Mouse (Mus musculus): ENCODE results near the gene Snrpd3. TPM values are rescaled to one million over a fixed set of nuclear protein-coding genes. Genes with fewer than 3 reads are reported as not detected.

The Snrpd3 gene
- total and polyA plus RNA-seq, 2 experiments = 12.5 to 26.6 TPM

GRCm38 (mm10) chr10:75481703-75482102 lies 35.6 kb upstream of the Snrpd3 start:
- no peak for TF ChIP-seq CTCF (IDR thresholded peaks at IDR 0.05; ENCODE audit: low read depth, low read length)
- no peak for TF ChIP-seq POLR2A (IDR thresholded peaks at IDR 0.05; ENCODE audit: extremely low read depth, insufficient read depth, low read length)
- Histone ChIP-seq H3K4me3 (ENCODE audit: insufficient read depth, low read depth, low read length) (no peak overlapping the region), H3K79me2 (ENCODE audit: control insufficient read depth, insufficient read depth, low read length) (no peaks in the 10 kb centered on the region), H3K27ac (replicated peaks; ENCODE audit: insufficient read depth, low read depth, low read length) (no peak overlapping the region), H3K9ac (ENCODE audit: low read depth, low read length) (no peak overlapping the region), H3K4me1 (ENCODE audit: control insufficient read depth, insufficient read depth, low read length) (no peaks in the 10 kb centered on the region), H3K36me3 (ENCODE audit: control insufficient read depth, insufficient read depth, low read length) (no peaks in the 10 kb centered on the region), H3K27me3 (ENCODE audit: control insufficient read depth, insufficient read depth, low read length) (no peaks in the 10 kb centered on the region)
- WGBS = 88% methylated on average over 4 of the region's 4 CpGs
- no peak for DNase-seq (ENCODE audit: extremely low read depth, low read depth, low spot score)

GRCm38 (mm10) chr10:75482271-75482670 lies 35.1 kb upstream of the Snrpd3 start:
- no peak overlapping the region for H3K27ac ChIP-seq (replicated peaks; ENCODE audit: insufficient read depth, low read depth, low read length)
- H3K4me3 ChIP-seq (ENCODE audit: insufficient read depth, low read depth, low read length) = no peak overlapping the region
- 95% methylated on average over 5 of the region's 5 CpGs for WGBS
- H3K4me1 ChIP-seq (ENCODE audit: control insufficient read depth, insufficient read depth, low read length) = no peaks in the 10 kb centered on the region
- H3K27me3 ChIP-seq (ENCODE audit: control insufficient read depth, insufficient read depth, low read length) = no peaks in the 10 kb centered on the region
- H3K79me2 ChIP-seq (ENCODE audit: control insufficient read depth, insufficient read depth, low read length) = no peaks in the 10 kb centered on the region
- TF ChIP-seq POLR2A (IDR thresholded peaks at IDR 0.05; ENCODE audit: extremely low read depth, insufficient read depth, low read length) (no peak), CTCF (IDR thresholded peaks at IDR 0.05; ENCODE audit: low read depth, low read length) (no peak)
- no peaks in the 10 kb centered on the region for H3K36me3 ChIP-seq (ENCODE audit: control insufficient read depth, insufficient read depth, low read length)
- no peak for DNase-seq (ENCODE audit: extremely low read depth, low read depth, low spot score)
- H3K9ac ChIP-seq (ENCODE audit: low read depth, low read length) = no peak overlapping the region

GRCm38 (mm10) chr10:75482919-75483483 lies 34.4 kb upstream of the Snrpd3 start:
- Histone ChIP-seq H3K4me1 (ENCODE audit: control insufficient read depth, insufficient read depth, low read length) (no peaks in the 10 kb centered on the region), H3K36me3 (ENCODE audit: control insufficient read depth, insufficient read depth, low read length) (no peaks in the 10 kb centered on the region), H3K9ac (ENCODE audit: low read depth, low read length) (no peak overlapping the region), H3K4me3 (ENCODE audit: insufficient read depth, low read depth, low read length) (no peak overlapping the region), H3K79me2 (ENCODE audit: control insufficient read depth, insufficient read depth, low read length) (no peaks in the 10 kb centered on the region), H3K27ac (replicated peaks; ENCODE audit: insufficient read depth, low read depth, low read length) (no peak overlapping the region), H3K27me3 (ENCODE audit: control insufficient read depth, insufficient read depth, low read length) (no peaks in the 10 kb centered on the region)
- 95% methylated on average over 11 of the region's 11 CpGs for WGBS
- DNase-seq (ENCODE audit: extremely low read depth, low read depth, low spot score) = no peak
- TF ChIP-seq POLR2A (IDR thresholded peaks at IDR 0.05; ENCODE audit: extremely low read depth, insufficient read depth, low read length) (no peak), CTCF (IDR thresholded peaks at IDR 0.05; ENCODE audit: low read depth, low read length) (no peak)

- TF ChIP-seq CTCF (IDR thresholded peaks at IDR 0.05; ENCODE audit: low read depth, low read length) (no peak), POLR2A (IDR thresholded peaks at IDR 0.05; ENCODE audit: extremely low read depth, insufficient read depth, low read length) (no peak)
- Histone ChIP-seq H3K27ac (replicated peaks; ENCODE audit: insufficient read depth, low read depth, low read length) (no peak overlapping the region), H3K79me2 (ENCODE audit: control insufficient read depth, insufficient read depth, low read length) (no peaks in the 10 kb centered on the region), H3K36me3 (ENCODE audit: control insufficient read depth, insufficient read depth, low read length) (no peaks in the 10 kb centered on the region), H3K4me1 (ENCODE audit: control insufficient read depth, insufficient read depth, low read length) (no peaks in the 10 kb centered on the region), H3K27me3 (ENCODE audit: control insufficient read depth, insufficient read depth, low read length) (no peaks in the 10 kb centered on the region), H3K4me3 (ENCODE audit: insufficient read depth, low read depth, low read length) (no peak overlapping the region), H3K9ac (ENCODE audit: low read depth, low read length) (no peak overlapping the region)
- DNase-seq (ENCODE audit: extremely low read depth, low read depth, low spot score) = no peak
- 95% methylated on average over 6 of the region's 6 CpGs for WGBS
Measured at GRCm38 (mm10) chr10:75484066-75484465, 33.3 kb upstream of the Snrpd3 start.

GRCm38 (mm10) chr10:75484767-75485166 lies 32.6 kb upstream of the Snrpd3 start:
- Histone ChIP-seq H3K9ac (ENCODE audit: low read depth, low read length) (no peak overlapping the region), H3K4me1 (ENCODE audit: control insufficient read depth, insufficient read depth, low read length) (0 out of 2 replicates have a peak, but pooled peaks cover under 1% of the 10 kb centered on the region), H3K4me3 (ENCODE audit: insufficient read depth, low read depth, low read length) (no peak overlapping the region), H3K36me3 (ENCODE audit: control insufficient read depth, insufficient read depth, low read length) (no peaks in the 10 kb centered on the region), H3K27ac (replicated peaks; ENCODE audit: insufficient read depth, low read depth, low read length) (no peak overlapping the region), H3K27me3 (ENCODE audit: control insufficient read depth, insufficient read depth, low read length) (no peaks in the 10 kb centered on the region), H3K79me2 (ENCODE audit: control insufficient read depth, insufficient read depth, low read length) (no peaks in the 10 kb centered on the region)
- no peak for TF ChIP-seq CTCF (IDR thresholded peaks at IDR 0.05; ENCODE audit: low read depth, low read length)
- TF ChIP-seq POLR2A (IDR thresholded peaks at IDR 0.05; ENCODE audit: extremely low read depth, insufficient read depth, low read length) = no peak
- 80% methylated on average over 6 of the region's 6 CpGs for WGBS
- DNase-seq (ENCODE audit: extremely low read depth, low read depth, low spot score) = no peak

Measured in liver, adult 2 months (tissue).